Mouse (Mus musculus): ENCODE results near the gene Ptprf.

GRCm38 (mm10) chr4:118247323-118247722 lies 43.9 kb downstream of the Ptprf start:
- TF ChIP-seq CTCF (IDR thresholded peaks at IDR 0.05) (no peak), EP300 (IDR thresholded peaks at IDR 0.05) (no peak)

All from lung, postnatal 0 days (tissue).